Mouse (Mus musculus) intestine, embryonic 15.5 days (tissue): ENCODE measurements around the gene Prrc2c. TPM values are rescaled to one million over a fixed set of nuclear protein-coding genes. Genes with fewer than 3 reads are reported as not detected.
A peak's percentile ranks its signal among the peaks of the same experiment; 100 is the strongest.

ENCODE experiments used
- ATAC-seq: fragments of 200-750 bp; cut with Nextera tagmentation; 2 replicates; pipeline ENCODE4 v1.8.0; 2017; ENCODE audit warnings: moderate TSS enrichment, moderate library complexity
- H3K27ac ChIP-seq: fragments of 300-500 bp; sonication (generic); 2 replicates; pipeline ENCODE4 v1.5.1; 2015; ENCODE audit warnings: mild to moderate bottlenecking, inconsistent platforms
- H3K27me3 ChIP-seq: fragments of 300-500 bp; sonication (generic); replicated peaks from 2 replicates; pipeline ENCODE4 v1.6.1; 2015; ENCODE audit warnings: inconsistent platforms
- H3K36me3 ChIP-seq: fragments of 300-500 bp; sonication (generic); 2 replicates; pipeline ENCODE4 v1.6.1; 2015; ENCODE audit warnings: inconsistent platforms
- H3K4me1 ChIP-seq: fragments of 300-500 bp; sonication (generic); replicated peaks from 2 replicates; pipeline ENCODE4 v1.6.1; 2015; ENCODE audit warnings: inconsistent platforms
- H3K4me2 ChIP-seq: fragments of 300-500 bp; sonication (generic); replicated peaks from 2 replicates; pipeline ENCODE4 v1.6.1; 2015; ENCODE audit warnings: mild to moderate bottlenecking, inconsistent platforms
- H3K4me3 ChIP-seq: fragments of 300-500 bp; sonication (generic); replicated peaks from 2 replicates; pipeline ENCODE4 v1.5.1; 2015; ENCODE audit warnings: inconsistent platforms
- H3K9ac ChIP-seq: fragments of 300-500 bp; sonication (generic); 2 replicates; pipeline ENCODE4 v1.6.1; 2015; ENCODE audit warnings: inconsistent platforms
- H3K9me3 ChIP-seq: fragments of 300-500 bp; sonication (generic); 2 replicates; pipeline ENCODE4 v1.6.1; 2016; ENCODE audit warnings: inconsistent platforms
- WGBS: fragments of 180-500 bp; shearing (Covaris S2); methylation state at CpG from one replicate; pipeline ENCODE4 v1.1.7; 2015; 5-methylcytosine and 5-hydroxymethylcytosine counted together
- polyA plus RNA-seq: library from polyadenylated mRNA; unstranded; fragments of >200 nt; fragmentation: Nextera tagmentation; extraction: Ambion mirVana; gene quantifications from 2 replicates; pipeline ENCODE4 v1.2.1, GENCODE M21; 2015

Gene Prrc2c
- polyA plus RNA-seq, 1 experiment from 2014 or later = 139 TPM

DNA sequence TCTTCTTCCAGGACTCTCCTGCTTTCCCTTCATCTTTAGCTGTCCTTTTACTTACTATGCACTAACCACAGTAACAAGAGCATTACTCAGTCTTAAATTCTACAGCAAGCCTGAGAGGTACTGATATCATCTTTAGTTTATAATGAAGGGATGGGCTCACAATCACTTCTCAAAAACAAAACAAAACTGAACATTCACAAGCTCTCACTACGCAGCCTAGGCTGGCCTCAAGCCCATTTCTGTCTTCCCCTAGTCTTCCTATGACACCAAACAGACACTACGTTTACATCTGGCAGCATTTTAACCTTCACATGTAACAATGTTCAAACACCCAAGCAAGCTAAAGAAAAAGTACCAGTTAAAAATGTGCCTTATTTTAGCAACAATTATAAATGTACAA, 1.9 kb downstream of the Prrc2c start:
- WGBS = 10% methylated on average over 2 of the region's 2 CpGs
- no peak for ATAC-seq
- Histone ChIP-seq H3K9ac (no peak overlapping the region), H3K27ac (no peak overlapping the region), H3K9me3 (no peaks in the 10 kb centered on the region), H3K4me2 (peak overlapping the region; percentile 67), H3K4me1 (peaks cover 11% of the 10 kb centered on the region), H3K4me3 (peak overlapping the region; percentile 79), H3K36me3 (no peaks in the 10 kb centered on the region), H3K27me3 (no peaks in the 10 kb centered on the region)

DNA sequence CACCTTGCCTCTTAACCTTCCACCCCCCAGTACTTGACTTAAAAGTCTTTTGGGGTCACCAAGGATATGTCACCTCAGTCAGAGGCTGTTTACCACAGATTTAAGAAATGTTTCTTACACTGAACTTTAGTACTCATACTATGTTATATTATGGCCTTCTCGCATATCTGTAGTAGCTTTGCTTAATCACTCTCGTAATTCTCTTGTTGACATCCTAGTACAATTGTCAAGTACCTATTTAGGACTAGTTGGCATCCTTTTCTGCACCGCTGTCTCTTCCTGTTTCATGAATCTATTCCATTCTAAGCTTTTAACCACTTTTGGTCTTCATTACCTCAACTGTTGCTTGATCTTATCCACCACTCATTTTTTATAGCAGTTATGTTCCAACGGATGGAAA, 5.3 kb downstream of the Prrc2c start:
- Histone ChIP-seq H3K27me3 (no peaks in the 10 kb centered on the region), H3K36me3 (no peaks in the 10 kb centered on the region), H3K4me2 (no peak overlapping the region), H3K9ac (no peak overlapping the region), H3K4me3 (no peak overlapping the region), H3K4me1 (peaks cover 11% of the 10 kb centered on the region), H3K9me3 (no peaks in the 10 kb centered on the region), H3K27ac (no peak overlapping the region)
- ATAC-seq = no peak
- 79% methylated on average over 4 of the region's 4 CpGs for WGBS

DNA sequence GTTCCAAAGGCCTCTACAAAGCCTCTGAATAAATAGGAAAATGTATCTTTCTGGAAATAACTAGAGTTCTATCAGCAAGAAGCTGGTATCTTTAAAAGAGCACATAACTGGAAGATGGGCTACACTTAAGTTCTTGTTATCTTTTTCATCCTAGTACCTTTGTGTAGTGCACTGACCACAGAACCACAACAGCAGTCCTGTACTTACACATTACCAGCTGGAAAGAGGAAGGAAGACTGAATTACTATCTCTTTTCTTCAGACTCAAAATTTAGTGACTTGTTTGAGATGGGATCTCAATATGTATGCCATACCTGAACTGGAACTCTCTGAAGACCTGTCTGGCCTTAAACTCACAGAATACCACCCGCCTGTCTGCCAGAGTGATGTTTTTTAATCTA, 6.1 kb downstream of the Prrc2c start:
- Histone ChIP-seq H3K9me3 (no peaks in the 10 kb centered on the region), H3K4me3 (no peak overlapping the region), H3K36me3 (no peaks in the 10 kb centered on the region), H3K27ac (no peak overlapping the region), H3K4me2 (no peak overlapping the region), H3K4me1 (peaks cover 11% of the 10 kb centered on the region), H3K27me3 (no peaks in the 10 kb centered on the region), H3K9ac (no peak overlapping the region)
- 74% methylated on average over 1 of the region's 1 CpGs for WGBS
- no peak for ATAC-seq

DNA sequence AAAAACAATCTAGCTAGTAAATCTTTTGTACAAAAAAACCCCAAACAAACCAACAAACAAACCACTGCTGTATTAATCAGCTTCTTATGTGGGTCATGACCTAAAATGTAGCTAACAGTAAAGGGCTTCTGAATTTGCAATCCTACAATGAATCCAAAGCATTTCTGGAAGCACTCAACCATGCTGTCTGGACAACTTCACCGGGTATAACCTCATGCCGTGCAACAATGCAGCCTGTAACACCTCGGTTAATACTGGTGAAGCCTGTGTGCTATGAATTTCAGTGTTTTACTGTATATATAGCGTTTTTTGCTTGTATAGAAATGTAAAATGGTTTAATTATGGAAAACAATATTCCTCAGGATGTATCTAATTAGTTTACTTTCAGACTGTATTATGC, 8.3 kb downstream of the Prrc2c start:
- Histone ChIP-seq H3K36me3 (no peaks in the 10 kb centered on the region), H3K27me3 (no peaks in the 10 kb centered on the region), H3K4me3 (no peak overlapping the region), H3K9me3 (no peaks in the 10 kb centered on the region), H3K4me2 (no peak overlapping the region), H3K4me1 (0 out of 2 replicates have a peak, but pooled peaks cover 3% of the 10 kb centered on the region), H3K27ac (no peak overlapping the region), H3K9ac (no peak overlapping the region)
- no peak for ATAC-seq
- 71% methylated on average over 4 of the region's 4 CpGs for WGBS

DNA sequence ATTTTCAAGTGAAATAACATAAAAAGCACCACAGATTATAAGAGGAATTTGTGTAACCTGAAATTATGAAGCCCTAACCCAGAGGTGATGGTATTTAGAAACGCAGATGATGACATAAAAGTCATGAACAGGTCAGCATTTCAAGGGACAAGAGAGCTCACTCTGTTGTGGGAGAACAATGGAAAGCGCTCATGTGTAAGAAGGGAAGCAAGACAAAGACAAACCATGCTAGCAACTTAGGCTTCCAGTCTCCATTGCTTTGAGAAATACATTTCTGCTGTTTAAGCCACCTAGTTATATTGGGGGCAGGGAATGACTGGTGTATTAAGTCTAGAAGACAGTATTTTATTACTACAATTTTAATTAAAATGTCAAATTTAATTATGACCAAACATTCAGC, 10.9 kb downstream of the Prrc2c start:
- H3K4me3 ChIP-seq = no peak overlapping the region
- ATAC-seq = no peak
- H3K4me2 ChIP-seq = no peak overlapping the region
- H3K9ac ChIP-seq = no peak overlapping the region
- no peaks in the 10 kb centered on the region for H3K27me3 ChIP-seq
- WGBS = 86% methylated on average over 2 of the region's 2 CpGs
- H3K4me1 ChIP-seq = no peaks in the 10 kb centered on the region
- H3K9me3 ChIP-seq = no peaks in the 10 kb centered on the region
- H3K27ac ChIP-seq = no peak overlapping the region
- H3K36me3 ChIP-seq = no peaks in the 10 kb centered on the region

DNA sequence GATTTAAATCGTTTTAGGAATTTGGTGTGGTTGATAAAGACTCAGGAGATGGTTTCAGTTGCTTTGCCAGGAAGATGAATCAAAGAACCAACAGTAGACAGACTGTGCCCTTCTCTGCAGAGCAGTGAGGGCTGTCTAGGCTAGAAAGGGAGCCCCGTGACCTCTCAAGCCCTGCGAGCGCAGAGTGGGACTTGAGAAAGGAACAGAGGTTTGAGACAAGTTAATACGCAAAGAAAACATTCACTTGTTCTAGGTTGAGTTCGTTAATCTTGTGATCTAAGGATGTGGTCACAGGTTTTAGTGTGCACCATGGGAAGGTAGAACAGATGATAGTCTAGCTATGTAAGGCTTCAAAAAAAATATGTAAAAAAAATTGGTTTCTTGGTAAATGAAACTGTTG, 12.4 kb downstream of the Prrc2c start:
- no peak overlapping the region for H3K4me2 ChIP-seq
- no peak overlapping the region for H3K27ac ChIP-seq
- 89% methylated on average over 6 of the region's 6 CpGs for WGBS
- no peak for ATAC-seq
- peaks cover 7% of the 10 kb centered on the region for H3K36me3 ChIP-seq
- H3K27me3 ChIP-seq = no peaks in the 10 kb centered on the region
- H3K4me3 ChIP-seq = no peak overlapping the region
- H3K4me1 ChIP-seq = no peaks in the 10 kb centered on the region
- H3K9ac ChIP-seq = no peak overlapping the region
- H3K9me3 ChIP-seq = no peaks in the 10 kb centered on the region

DNA sequence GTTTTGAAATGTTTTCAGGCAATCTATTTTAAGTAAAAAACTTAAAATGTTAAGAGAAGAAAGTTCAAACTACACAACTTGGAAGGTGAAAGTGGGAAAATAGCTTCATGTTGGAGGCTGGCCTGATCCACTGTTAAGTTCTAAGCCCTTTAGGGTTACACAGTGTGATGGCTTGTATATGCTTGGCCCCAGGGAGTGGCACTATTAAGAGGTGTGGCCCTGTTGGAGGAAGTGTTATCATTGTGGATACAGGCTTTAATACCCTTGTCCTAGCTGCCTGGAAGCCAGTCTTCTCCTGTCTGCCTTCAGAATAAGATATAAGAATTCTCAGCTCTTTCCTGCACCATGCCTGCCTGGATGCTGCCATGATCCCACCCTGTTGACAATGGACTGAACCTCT, 16.7 kb downstream of the Prrc2c start:
- peaks cover 15% of the 10 kb centered on the region for H3K36me3 ChIP-seq
- no peak overlapping the region for H3K27ac ChIP-seq
- no peaks in the 10 kb centered on the region for H3K4me1 ChIP-seq
- no peak overlapping the region for H3K4me3 ChIP-seq
- H3K9ac ChIP-seq = no peak overlapping the region
- ATAC-seq = peak; percentile 79
- no peaks in the 10 kb centered on the region for H3K27me3 ChIP-seq
- no peaks in the 10 kb centered on the region for H3K9me3 ChIP-seq
- H3K4me2 ChIP-seq = no peak overlapping the region

DNA sequence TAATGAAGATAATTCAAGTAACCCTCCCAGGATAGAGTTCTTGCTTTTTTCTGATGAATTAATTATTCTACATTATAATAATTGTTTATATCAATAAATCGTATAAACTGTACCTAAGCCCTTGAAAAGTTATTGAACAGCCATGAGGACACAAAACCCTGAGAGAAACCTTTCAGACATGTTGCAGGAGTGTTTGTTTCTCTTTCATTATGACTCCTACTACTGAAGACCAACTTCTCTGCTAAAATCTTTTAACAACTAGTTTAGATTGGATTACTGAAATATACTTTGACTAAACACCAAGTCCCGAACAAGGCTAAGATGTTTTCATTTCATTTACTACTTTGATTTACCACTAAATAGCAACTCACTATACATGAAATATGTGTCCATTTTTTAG, 19.7 kb downstream of the Prrc2c start:
- no peak for ATAC-seq
- Histone ChIP-seq H3K4me3 (no peak overlapping the region), H3K27ac (no peak overlapping the region), H3K4me1 (no peaks in the 10 kb centered on the region), H3K27me3 (no peaks in the 10 kb centered on the region), H3K4me2 (no peak overlapping the region), H3K36me3 (peaks cover 15% of the 10 kb centered on the region), H3K9me3 (no peaks in the 10 kb centered on the region), H3K9ac (no peak overlapping the region)
- 83% methylated on average over 2 of the region's 2 CpGs for WGBS

DNA sequence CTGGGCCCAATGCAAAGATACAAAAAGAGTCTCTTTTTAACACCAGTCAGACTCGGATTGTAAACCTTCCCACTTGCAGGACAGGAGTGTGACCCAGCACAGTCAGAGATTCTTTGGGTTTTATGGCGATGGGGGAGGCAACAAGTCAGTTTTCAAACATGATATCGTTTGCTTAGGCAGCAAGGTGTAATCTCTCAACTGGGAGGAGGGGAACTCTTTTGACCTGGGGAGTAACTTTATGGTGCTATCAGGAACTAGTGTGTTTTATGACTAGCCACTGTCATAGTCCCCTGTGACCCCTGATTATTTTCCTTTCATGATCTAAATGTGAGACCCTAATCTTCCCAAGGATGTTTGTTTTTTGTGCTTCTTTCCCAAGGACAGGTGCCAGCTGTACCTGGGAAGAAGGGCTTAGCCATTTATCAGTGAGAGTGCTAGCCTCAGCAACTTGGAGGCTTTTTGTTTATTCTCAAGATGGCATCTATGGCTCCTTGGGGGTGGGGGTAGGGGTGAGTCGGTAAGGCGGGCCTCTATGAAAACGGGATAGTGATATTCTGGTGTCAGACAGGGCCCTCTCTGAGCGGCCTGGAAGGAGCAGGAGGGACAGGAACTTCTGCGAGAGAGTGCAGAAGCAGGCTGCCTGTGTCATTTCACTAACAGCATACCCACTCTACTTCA, 39.8 kb downstream of the Prrc2c start:
- ATAC-seq = peak; percentile 87
- H3K9me3 ChIP-seq = no peaks in the 10 kb centered on the region
- H3K4me3 ChIP-seq = no peak overlapping the region
- no peak overlapping the region for H3K9ac ChIP-seq
- WGBS = 49% methylated on average over 8 of the region's 8 CpGs
- no peak overlapping the region for H3K4me2 ChIP-seq
- H3K27me3 ChIP-seq = no peaks in the 10 kb centered on the region
- no peaks in the 10 kb centered on the region for H3K4me1 ChIP-seq
- H3K36me3 ChIP-seq = peaks cover 28% of the 10 kb centered on the region
- no peak overlapping the region for H3K27ac ChIP-seq

DNA sequence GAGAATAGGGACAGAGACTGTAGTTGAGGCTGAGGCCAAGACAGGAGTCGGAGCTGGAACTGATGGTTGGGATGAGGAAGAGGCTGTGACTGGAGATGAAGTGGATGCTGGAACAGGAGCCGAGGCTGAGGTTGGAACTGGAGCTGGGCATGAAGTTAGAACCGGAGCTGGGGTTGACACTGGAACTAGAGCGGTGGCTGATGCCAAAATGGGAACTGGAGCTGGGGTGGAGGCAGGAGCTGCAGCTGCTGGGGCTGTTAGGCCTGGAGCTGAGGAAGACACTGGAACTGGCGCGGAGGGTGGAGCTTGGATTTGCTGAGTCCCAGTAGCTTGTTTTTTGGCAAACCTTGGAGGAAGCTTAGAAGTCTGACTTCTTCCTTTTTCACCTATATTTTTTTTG, 42.5 kb downstream of the Prrc2c start:
- no peak for ATAC-seq
- H3K9me3 ChIP-seq = no peaks in the 10 kb centered on the region
- H3K4me1 ChIP-seq = no peaks in the 10 kb centered on the region
- peaks cover 21% of the 10 kb centered on the region for H3K36me3 ChIP-seq
- WGBS = 95% methylated on average over 6 of the region's 6 CpGs
- H3K4me2 ChIP-seq = no peak overlapping the region
- H3K27me3 ChIP-seq = no peaks in the 10 kb centered on the region
- no peak overlapping the region for H3K27ac ChIP-seq
- H3K9ac ChIP-seq = no peak overlapping the region
- H3K4me3 ChIP-seq = no peak overlapping the region

DNA sequence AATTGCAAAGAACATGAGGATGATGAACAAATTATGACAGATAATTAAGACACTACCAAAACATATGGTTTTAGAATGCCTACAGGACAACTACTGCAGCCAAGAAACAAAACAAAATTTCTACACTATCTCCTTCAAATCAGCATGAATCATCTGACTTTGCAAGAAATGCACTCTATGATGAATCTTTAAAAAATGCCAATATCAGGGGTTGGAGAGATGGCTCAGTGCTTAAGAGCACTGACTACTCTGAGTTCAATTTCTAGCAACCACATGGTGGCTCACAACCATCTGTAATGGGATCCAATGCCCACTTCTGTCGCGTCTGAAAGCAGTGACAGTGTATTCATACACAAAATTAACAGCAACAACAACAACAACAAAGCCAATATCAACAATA, 46.6 kb downstream of the Prrc2c start:
- Histone ChIP-seq H3K4me1 (no peaks in the 10 kb centered on the region), H3K4me3 (no peak overlapping the region), H3K27ac (no peak overlapping the region), H3K27me3 (no peaks in the 10 kb centered on the region), H3K9me3 (no peaks in the 10 kb centered on the region), H3K4me2 (no peak overlapping the region), H3K36me3 (peaks cover 33% of the 10 kb centered on the region), H3K9ac (no peak overlapping the region)
- WGBS = 90% methylated on average over 2 of the region's 2 CpGs
- ATAC-seq = no peak

DNA sequence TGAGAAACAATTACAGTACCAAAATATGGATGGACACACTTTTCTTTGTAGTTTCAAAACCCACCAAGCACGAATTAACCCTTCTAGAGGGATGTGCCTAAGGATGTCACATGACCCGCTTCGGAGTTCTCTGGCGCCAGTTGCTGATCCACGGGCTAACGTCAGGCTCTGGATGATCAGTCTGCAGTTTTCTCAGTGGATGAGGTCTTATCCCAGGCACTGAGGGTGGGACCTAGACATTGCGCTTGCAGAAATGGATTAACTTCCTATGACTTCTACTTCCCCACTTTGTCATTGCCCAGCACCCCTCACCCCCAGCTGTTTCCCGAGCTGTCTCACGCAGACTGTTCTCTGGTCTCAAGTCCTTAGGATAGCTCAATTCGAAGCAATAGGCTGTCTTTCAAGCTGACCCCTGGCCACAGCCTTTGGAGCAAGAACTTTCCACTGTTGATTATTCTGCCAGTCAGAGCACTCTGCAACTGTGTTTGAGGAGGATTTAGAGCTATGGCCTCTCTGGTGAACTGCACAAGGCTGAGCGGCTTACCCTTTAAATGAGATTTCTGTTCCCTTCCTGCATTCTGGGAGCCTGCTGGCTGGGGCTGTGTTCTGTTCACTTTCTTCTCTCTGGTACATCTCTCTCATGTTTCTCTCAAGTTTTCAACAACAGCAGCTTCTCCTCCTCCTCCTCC, 74.7 kb downstream of the Prrc2c start:
- Histone ChIP-seq H3K4me2 (peak overlapping the region; percentile 76), H3K27ac (no peak overlapping the region), H3K4me3 (peak overlapping the region; percentile 32), H3K9ac (peak overlapping the region; percentile 42), H3K9me3 (no peaks in the 10 kb centered on the region), H3K27me3 (no peaks in the 10 kb centered on the region), H3K36me3 (no peaks in the 10 kb centered on the region), H3K4me1 (peaks cover 5% of the 10 kb centered on the region; the same call in 1 of the 2 replicates)
- 4% methylated on average over 11 of the region's 11 CpGs for WGBS
- peak; percentile 89 for ATAC-seq
